Mouse (Mus musculus) right cerebral cortex, postnatal 36 days (tissue): ENCODE data around the gene Spink2.
"Not testable (repeated sequence)": the region's sequence is repeated elsewhere in the genome, so short reads cannot be mapped to it uniquely, and the experiment has no call there.

Experiments
- DNase-seq, 2 experiments: peaks; one replicate each; pipeline ENCODE4 v3.0.0; 2022; ENCODE audit warnings: low spot score in 2 of 2, mixed read lengths in 1 of 2

The Spink2 gene

GRCm38 (mm10) chr5:77200695-77201094 lies 10.6 kb downstream of the Spink2 start:
- DNase-seq = no peak

- no peak for DNase-seq
Measured at GRCm38 (mm10) chr5:77193951-77194350, 17.3 kb downstream of the Spink2 start.

- DNase-seq = no peak
Measured at GRCm38 (mm10) chr5:77193266-77193665, 18.0 kb downstream of the Spink2 start.

GRCm38 (mm10) chr5:77191631-77192030 lies 19.6 kb downstream of the Spink2 start:
- no peak for DNase-seq

- DNase-seq = no peak
Measured at GRCm38 (mm10) chr5:77191106-77191505, 20.2 kb downstream of the Spink2 start.

GRCm38 (mm10) chr5:77188738-77189137 lies 22.5 kb downstream of the Spink2 start:
- no peak for DNase-seq

GRCm38 (mm10) chr5:77185351-77185750 lies 25.9 kb downstream of the Spink2 start:
- DNase-seq = no peak

GRCm38 (mm10) chr5:77183876-77184275 lies 27.4 kb downstream of the Spink2 start:
- not testable (repeated sequence) for DNase-seq

GRCm38 (mm10) chr5:77183338-77183737 lies 27.9 kb downstream of the Spink2 start:
- no peak for DNase-seq

- no peak for DNase-seq
Measured at GRCm38 (mm10) chr5:77181508-77181907, 29.8 kb downstream of the Spink2 start.

GRCm38 (mm10) chr5:77178976-77179375 lies 32.3 kb downstream of the Spink2 start:
- no peak for DNase-seq

- no peak for DNase-seq
Measured at GRCm38 (mm10) chr5:77178008-77178407, 33.3 kb downstream of the Spink2 start.

- no peak for DNase-seq
Measured at GRCm38 (mm10) chr5:77174779-77175178, 36.5 kb downstream of the Spink2 start.

- DNase-seq = no peak
Measured at GRCm38 (mm10) chr5:77170593-77170992, 40.7 kb downstream of the Spink2 start.

- no peak for DNase-seq
Measured at GRCm38 (mm10) chr5:77167306-77167945, 43.8 kb downstream of the Spink2 start.

- no peak for DNase-seq
Measured at GRCm38 (mm10) chr5:77165703-77166625, 45.3 kb downstream of the Spink2 start.

GRCm38 (mm10) chr5:77163597-77163996 lies 47.7 kb downstream of the Spink2 start:
- DNase-seq = no peak

- DNase-seq = no peak
Measured at GRCm38 (mm10) chr5:77162566-77162965, 48.7 kb downstream of the Spink2 start.

- DNase-seq = no peak
Measured at GRCm38 (mm10) chr5:77157777-77158540, 53.3 kb downstream of the Spink2 start.

- DNase-seq = no peak
Measured at GRCm38 (mm10) chr5:77156938-77157337, 54.3 kb downstream of the Spink2 start.

- no peak for DNase-seq
Measured at GRCm38 (mm10) chr5:77155526-77155925, 55.7 kb downstream of the Spink2 start.
